Comparison of ENCODE assay signal across 8 mouse cellular contexts in the genomic region with DNA sequence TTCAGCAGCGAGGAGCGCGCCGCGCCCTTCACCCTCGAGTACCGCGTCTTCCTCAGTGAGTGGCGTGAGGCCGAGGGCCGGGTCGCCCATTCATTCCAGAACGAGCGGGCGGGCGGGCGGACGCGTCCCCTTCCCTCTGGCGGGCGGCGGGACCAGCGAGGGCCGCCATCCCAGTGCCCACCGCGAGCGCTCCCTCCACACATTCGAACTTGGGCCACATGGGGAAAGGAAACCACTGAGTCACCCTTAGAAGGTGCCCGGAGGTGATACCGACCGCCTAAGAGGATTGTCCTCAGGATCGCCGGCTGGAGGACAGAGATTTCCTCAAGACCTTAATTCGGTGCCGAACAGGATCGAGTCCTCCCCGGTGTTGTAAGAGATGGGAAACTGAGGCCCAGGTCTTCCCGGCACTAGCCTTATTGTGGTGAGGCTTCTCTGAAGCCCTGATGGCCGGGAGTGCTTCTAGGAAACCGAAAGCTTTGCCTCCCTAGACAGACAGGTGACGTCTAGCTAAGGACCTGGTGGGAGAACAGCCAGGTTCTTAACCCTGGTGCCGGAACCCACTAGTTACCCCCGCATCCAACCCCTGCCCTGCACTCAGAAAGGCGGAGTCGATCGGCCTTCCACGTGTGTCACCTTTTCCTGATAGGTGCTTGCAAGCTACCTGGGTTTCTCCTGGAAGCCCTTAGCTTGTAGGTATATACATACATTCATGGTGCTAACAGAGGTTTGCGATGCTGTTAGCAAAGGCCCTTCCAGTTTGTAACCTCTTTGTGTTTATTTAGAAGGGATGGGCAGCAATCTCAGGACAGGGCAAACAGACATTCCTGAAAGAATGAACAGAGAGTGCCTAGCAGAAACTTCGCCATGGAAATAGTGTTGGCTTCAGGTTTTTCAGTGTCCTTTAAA. TPM values are rescaled to one million over a fixed set of nuclear protein-coding genes. Genes with fewer than 3 reads are reported as not detected.
DNase-seq lines count a peak whose midpoint lies in the region; ATAC-seq lines count a peak whose summit lies in the region.

No protein-coding gene starts in this region.

- intact Hi-C loops in heart, postnatal 25 days (cut with DNase I) = no loop called here

- H3K36me3 ChIP-seq in heart, embryonic 13.5 days = peaks cover 24% of the 10 kb centered on the region
- peaks cover 12% of the 10 kb centered on the region; the same call in 1 of the 2 replicates for H3K36me3 ChIP-seq in kidney, embryonic 14.5 days (ENCODE audit: control insufficient read depth, insufficient read depth, low read length)
- H3K36me3 ChIP-seq in midbrain, embryonic 10.5 days = peaks cover 36% of the 10 kb centered on the region

- H3K9ac ChIP-seq in heart, embryonic 13.5 days = peak overlapping the region; percentile 89
- peak overlapping the region; percentile 77 for H3K9ac ChIP-seq in kidney, embryonic 14.5 days (ENCODE audit: low read depth, low read length)

- DNase-seq in heart, postnatal 25 days (ENCODE audit: low spot score) = no peak
- peak; percentile 16 for DNase-seq in MN1 (ENCODE audit: low spot score)
- no peak for DNase-seq in midbrain, embryonic 10.5 days (ENCODE audit: low spot score)
- no peak for DNase-seq in gastrocnemius, postnatal 10 days
- DNase-seq in urinary bladder, postnatal 36 days (ENCODE audit: low spot score in 2 of 2) = no peak

- H3K4me3 ChIP-seq in heart, embryonic 13.5 days = peak overlapping the region; percentile 78
- H3K4me3 ChIP-seq in kidney, embryonic 14.5 days (ENCODE audit: low read length) = peak overlapping the region; percentile 75
- peak overlapping the region; percentile 92 for H3K4me3 ChIP-seq in midbrain, embryonic 10.5 days

- H3K4me1 ChIP-seq in heart, embryonic 13.5 days = peaks cover 13% of the 10 kb centered on the region
- 0 out of 2 replicates have a peak, but pooled peaks cover 8% of the 10 kb centered on the region for H3K4me1 ChIP-seq in kidney, embryonic 14.5 days (ENCODE audit: control insufficient read depth, insufficient read depth, low read length)
- peaks cover 24% of the 10 kb centered on the region for H3K4me1 ChIP-seq in midbrain, embryonic 10.5 days

- peak; percentile 54; the same call in 1 of the 2 replicates for ATAC-seq in heart, embryonic 13.5 days (ENCODE audit: extremely low read depth, insufficient number of reproducible peaks, low FRiP score, low TSS enrichment)
- peak; percentile 66 for ATAC-seq in erythroid progenitor cell, adult 5-6 weeks (replicated peaks; ENCODE audit: low FRiP score, poor library complexity, severe bottlenecking)
- no peak; the same call in 1 of the 2 replicates for ATAC-seq in kidney, embryonic 14.5 days (ENCODE audit: low FRiP score, low TSS enrichment)

- H3K9me3 ChIP-seq in heart, embryonic 13.5 days = no peaks in the 10 kb centered on the region
- H3K9me3 ChIP-seq in kidney, embryonic 14.5 days (ENCODE audit: control insufficient read depth, low read length) = no peaks in the 10 kb centered on the region
- H3K9me3 ChIP-seq in midbrain, embryonic 10.5 days (replicated peaks) = no peaks in the 10 kb centered on the region

- no peaks in the 10 kb centered on the region for H3K27me3 ChIP-seq in heart, embryonic 13.5 days (replicated peaks)
- no peaks in the 10 kb centered on the region for H3K27me3 ChIP-seq in kidney, embryonic 14.5 days (ENCODE audit: control insufficient read depth, insufficient read depth, low read length)
- H3K27me3 ChIP-seq in midbrain, embryonic 10.5 days (ENCODE audit: low read depth, poor library complexity, severe bottlenecking) = no peaks in the 10 kb centered on the region

- peak overlapping the region; percentile 75 for H3K27ac ChIP-seq in heart, embryonic 13.5 days (replicated peaks)
- H3K27ac ChIP-seq in kidney, embryonic 14.5 days (ENCODE audit: low read depth, low read length) = peak overlapping the region; percentile 44
- H3K27ac ChIP-seq in midbrain, embryonic 10.5 days (replicated peaks) = peak overlapping the region; percentile 93

- H3K4me2 ChIP-seq in heart, embryonic 13.5 days = peak overlapping the region; percentile 96
- peak overlapping the region; percentile 86 for H3K4me2 ChIP-seq in kidney, embryonic 14.5 days (replicated peaks; ENCODE audit: low read depth, low read length)

- 1% methylated on average over 49 of the region's 49 CpGs for WGBS in heart, embryonic 13.5 days
- WGBS in kidney, embryonic 14.5 days = under 1% methylated on average over 42 of the region's 49 CpGs
- WGBS in midbrain, embryonic 10.5 days = 2% methylated on average over 48 of the region's 49 CpGs

RNA-seq across cellular contexts. Expression of a gene that starts 0.6 kb away (rescaled TPM):
- polyA plus RNA-seq in heart, embryonic 13.5 days (2015; fragmentation: Nextera tagmentation; extraction: Ambion mirVana) = 113 and 124 TPM in 2 replicates
- total RNA-seq in heart, postnatal 25 days (2021) = 10 to 100 TPM; 63.9 to 70.1 TPM
- total RNA-seq in erythroid progenitor cell, adult 5-6 weeks (2015; ENCODE audit: low replicate concordance) = 13.8 and 15.1 TPM in 2 replicates
- 7.0 and 17.5 TPM in 2 replicates for total RNA-seq in erythroid progenitor cell, adult 5-6 weeks (2017; ENCODE audit: low replicate concordance)
- 205 and 217 TPM in 2 replicates for polyA plus RNA-seq in kidney, embryonic 14.5 days (2014; fragmentation: Nextera tagmentation; extraction: Ambion mirVana)
- polyA plus RNA-seq in midbrain, embryonic 10.5 days (2016; fragmentation: Nextera tagmentation; extraction: Ambion mirVana) = 310 and 362 TPM in 2 replicates
- 10 to 100 TPM; 33.2 to 35.8 TPM for total RNA-seq in gastrocnemius, postnatal 10 days (2021)

RNA-seq across cellular contexts. Expression of a gene that starts 31.1 kb away (rescaled TPM):
- polyA plus RNA-seq in heart, embryonic 13.5 days (2015; fragmentation: Nextera tagmentation; extraction: Ambion mirVana) = 156 and 159 TPM in 2 replicates
- total RNA-seq in heart, postnatal 25 days (2021) = 100 to 1,000 TPM; 142 to 152 TPM
- 43.6 and 65.2 TPM in 2 replicates for total RNA-seq in erythroid progenitor cell, adult 5-6 weeks (2015; ENCODE audit: low replicate concordance)
- 26.9 and 52.8 TPM in 2 replicates for total RNA-seq in erythroid progenitor cell, adult 5-6 weeks (2017; ENCODE audit: low replicate concordance)
- polyA plus RNA-seq in kidney, embryonic 14.5 days (2014; fragmentation: Nextera tagmentation; extraction: Ambion mirVana) = 161 and 246 TPM in 2 replicates
- 232 and 244 TPM in 2 replicates for polyA plus RNA-seq in midbrain, embryonic 10.5 days (2016; fragmentation: Nextera tagmentation; extraction: Ambion mirVana)
- 100 to 1,000 TPM; 139 to 141 TPM for total RNA-seq in gastrocnemius, postnatal 10 days (2021)

RNA-seq across cellular contexts. Expression of a gene that starts 46.3 kb away (rescaled TPM):
- 19.1 and 19.2 TPM in 2 replicates for polyA plus RNA-seq in heart, embryonic 13.5 days (2015; fragmentation: Nextera tagmentation; extraction: Ambion mirVana)
- total RNA-seq in heart, postnatal 25 days (2021) = 10 to 100 TPM; 22.5 to 22.9 TPM
- total RNA-seq in erythroid progenitor cell, adult 5-6 weeks (2015; ENCODE audit: low replicate concordance) = 6.3 and 14.1 TPM in 2 replicates
- 3.5 and 7.3 TPM in 2 replicates for total RNA-seq in erythroid progenitor cell, adult 5-6 weeks (2017; ENCODE audit: low replicate concordance)
- polyA plus RNA-seq in kidney, embryonic 14.5 days (2014; fragmentation: Nextera tagmentation; extraction: Ambion mirVana) = 28.8 and 40.3 TPM in 2 replicates
- polyA plus RNA-seq in midbrain, embryonic 10.5 days (2016; fragmentation: Nextera tagmentation; extraction: Ambion mirVana) = 27.4 and 28.7 TPM in 2 replicates
- total RNA-seq in gastrocnemius, postnatal 10 days (2021) = 10 to 100 TPM; 12.9 to 16.7 TPM

RNA-seq across cellular contexts. Expression of a gene that starts 53.7 kb away (rescaled TPM):
- 0.05 and 0.08 TPM in 2 replicates for polyA plus RNA-seq in heart, embryonic 13.5 days (2015; fragmentation: Nextera tagmentation; extraction: Ambion mirVana)
- total RNA-seq in heart, postnatal 25 days (2021) = not detected
- not detected in 2 replicates for total RNA-seq in erythroid progenitor cell, adult 5-6 weeks (2015; ENCODE audit: low replicate concordance)
- total RNA-seq in erythroid progenitor cell, adult 5-6 weeks (2017; ENCODE audit: low replicate concordance) = not detected in 2 replicates
- polyA plus RNA-seq in kidney, embryonic 14.5 days (2014; fragmentation: Nextera tagmentation; extraction: Ambion mirVana) = 0.27 TPM in 1 of 2 replicates, not detected in the other
- 0.11 and 0.15 TPM in 2 replicates for polyA plus RNA-seq in midbrain, embryonic 10.5 days (2016; fragmentation: Nextera tagmentation; extraction: Ambion mirVana)
- under 1 TPM in 1 of 2 experiments, not detected in 1; 0.11 TPM for total RNA-seq in gastrocnemius, postnatal 10 days (2021)
